Mouse (Mus musculus) CH12F3 (cell line): ENCODE measurements around the gene Gpc4.

Experiments used
- in situ Hi-C: fragments of 300-500 bp; cut with MboI; formaldehyde crosslinking; loops from 2 replicates; pipeline ENCODE4 v1.14.3; 2020; ENCODE audit warnings: low sequenced_read_pairs

The Gpc4 gene

DNA sequence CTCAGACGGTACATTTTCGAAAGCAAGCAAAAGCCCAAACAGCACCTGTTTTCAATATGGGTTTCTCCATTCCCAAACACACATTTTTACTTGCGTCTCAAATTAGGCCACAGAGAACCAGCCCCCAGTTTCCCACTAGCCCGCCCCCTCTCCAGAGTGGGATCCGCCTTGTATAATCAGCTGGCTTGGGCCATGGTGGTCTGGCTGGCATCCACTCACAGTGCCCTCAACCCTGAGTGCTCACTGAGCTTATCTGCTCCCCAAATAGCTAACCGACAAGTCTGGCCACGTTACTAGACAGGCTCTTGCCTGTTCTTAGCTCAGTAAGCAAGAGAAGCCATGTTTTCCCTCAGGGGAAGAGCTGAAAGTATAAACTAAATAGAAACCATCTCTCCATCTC lies 134.9 kb downstream of the Gpc4 start:
- in situ Hi-C loops: no loop called here

DNA sequence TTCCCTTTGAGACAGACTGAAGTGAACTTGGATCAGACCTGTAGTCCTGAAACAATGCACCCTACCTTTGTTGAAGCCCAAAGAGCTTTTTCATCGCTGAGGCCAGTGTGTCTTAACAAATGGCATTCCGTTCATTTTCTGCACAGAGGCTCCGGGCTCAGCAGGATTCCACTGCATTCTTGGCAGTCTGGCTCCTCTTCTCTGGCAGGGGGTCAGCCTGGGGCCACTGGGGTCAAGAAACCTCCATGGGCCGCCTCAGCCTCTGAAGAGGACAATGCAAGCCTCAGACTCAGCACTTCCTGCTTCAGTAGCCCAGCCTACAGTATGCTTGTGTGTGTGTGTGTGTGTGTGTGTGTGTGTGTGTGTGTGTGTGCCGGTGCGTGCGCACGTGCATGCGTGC lies 147.4 kb downstream of the Gpc4 start:
- in situ Hi-C loops: no loop called here
